Mouse (Mus musculus) T-helper 1 cell (primary cell): ENCODE results near the gene Tbc1d13.

Experiments used
- in situ Hi-C: fragments of 300-600 bp; cut with MboI, MseI; formaldehyde crosslinking; loops from one replicate; pipeline ENCODE4 v1.15.1; 2025; ENCODE audit warnings: high pct_unique_total_duplicates

The Tbc1d13 gene

DNA sequence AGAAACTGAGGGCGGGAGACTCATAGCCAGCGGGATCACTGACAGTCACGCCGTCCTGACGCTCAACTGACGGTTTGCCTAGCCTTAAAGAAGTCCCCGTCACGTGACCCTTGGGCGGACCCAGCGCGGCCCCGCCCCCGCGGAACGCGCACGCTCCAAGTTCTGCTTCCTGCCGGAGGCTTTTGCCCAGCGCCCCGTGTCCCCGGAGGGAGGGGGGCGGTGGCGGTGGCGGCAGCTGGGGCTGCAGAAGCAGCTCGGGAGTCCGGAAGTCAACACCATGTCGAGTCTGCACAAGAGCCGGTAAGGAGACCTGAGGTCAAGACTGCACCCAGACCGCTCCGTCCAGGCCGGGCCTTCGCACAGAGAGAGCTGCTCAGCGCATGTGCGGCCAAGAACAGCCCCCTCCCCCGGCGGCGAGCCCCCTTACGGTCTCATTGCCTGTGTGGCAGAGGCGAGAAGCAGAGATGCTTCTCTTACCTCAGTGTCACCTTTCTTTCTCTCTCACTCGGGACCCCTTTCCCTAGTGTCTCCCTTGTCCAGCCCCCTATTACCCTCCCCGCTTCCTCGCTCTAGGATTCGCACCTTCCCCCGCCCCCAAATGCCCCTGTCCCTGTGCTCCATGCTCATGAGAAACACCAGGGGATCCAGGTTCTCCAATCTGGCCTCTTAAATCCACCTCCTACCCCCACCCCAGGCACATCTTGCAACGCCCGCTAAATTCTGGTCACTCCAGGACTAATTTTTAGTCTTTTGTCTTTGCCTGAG is at the start of gene Tbc1d13:
Gene Tbc1d13, plus strand, starts transcription at position 134 of the 765 bp plus-strand sequence.
- in situ Hi-C loops, result no loop called here

- in situ Hi-C loops, result no loop called here
Measured at GRCm38 (mm10) chr2:30084113-30084512, 49.4 kb upstream of the Tbc1d13 start.

DNA sequence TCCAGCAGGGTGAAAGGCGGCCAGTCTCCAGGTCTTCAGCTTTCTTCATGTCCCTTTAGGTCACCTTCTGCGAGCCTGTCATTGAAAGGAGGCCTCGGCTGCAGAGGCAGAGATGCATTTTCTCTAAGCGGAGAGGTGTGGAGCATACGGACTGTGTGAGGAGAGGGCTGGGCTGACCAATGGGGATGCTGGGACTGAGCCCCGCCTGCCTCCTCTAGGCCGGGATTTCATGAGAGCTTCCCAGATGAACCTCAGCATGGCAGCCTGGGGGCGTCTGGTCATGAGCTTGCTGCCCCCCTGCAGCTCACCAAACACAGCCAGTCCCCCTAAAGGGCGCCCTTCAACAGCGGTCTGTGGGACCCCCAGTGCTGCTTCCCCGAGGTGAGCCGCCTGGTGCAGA is 48.9 kb upstream of the Tbc1d13 start:
- in situ Hi-C loops, result no loop called here

- in situ Hi-C loops, result no loop called here
Measured at GRCm38 (mm10) chr2:30087310-30087709, 46.2 kb upstream of the Tbc1d13 start.

- in situ Hi-C loops, result no loop called here
Measured at GRCm38 (mm10) chr2:30091521-30091920, 42.0 kb upstream of the Tbc1d13 start.

GRCm38 (mm10) chr2:30092280-30092918 is 41.1 kb upstream of the Tbc1d13 start:
- in situ Hi-C loops, result no loop called here

- in situ Hi-C loops, result no loop called here
Measured at GRCm38 (mm10) chr2:30093471-30094207, 39.9 kb upstream of the Tbc1d13 start, which contains the start of gene Zdhhc12. Gene Zdhhc12 (minus strand): TSS chr2:30093648.

DNA sequence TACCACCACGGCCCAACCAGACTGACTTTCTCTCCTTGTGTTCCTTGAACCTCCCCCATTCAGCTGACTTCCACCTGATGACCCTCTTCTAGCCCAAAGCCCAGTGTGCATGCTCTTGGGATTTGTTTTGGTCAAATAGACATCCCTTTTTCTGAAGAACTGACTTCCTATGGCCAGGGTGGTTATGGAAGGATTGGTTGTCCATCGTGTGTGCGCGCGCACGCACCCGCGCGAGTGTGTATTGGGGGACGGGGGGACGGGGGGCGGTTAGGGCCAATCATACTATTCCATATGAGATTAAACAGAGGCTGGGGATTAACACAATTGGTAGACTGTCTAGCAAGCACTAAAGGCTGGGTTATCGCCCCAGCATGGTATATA is 39.3 kb upstream of the Tbc1d13 start:
- in situ Hi-C loops, result no loop called here

DNA sequence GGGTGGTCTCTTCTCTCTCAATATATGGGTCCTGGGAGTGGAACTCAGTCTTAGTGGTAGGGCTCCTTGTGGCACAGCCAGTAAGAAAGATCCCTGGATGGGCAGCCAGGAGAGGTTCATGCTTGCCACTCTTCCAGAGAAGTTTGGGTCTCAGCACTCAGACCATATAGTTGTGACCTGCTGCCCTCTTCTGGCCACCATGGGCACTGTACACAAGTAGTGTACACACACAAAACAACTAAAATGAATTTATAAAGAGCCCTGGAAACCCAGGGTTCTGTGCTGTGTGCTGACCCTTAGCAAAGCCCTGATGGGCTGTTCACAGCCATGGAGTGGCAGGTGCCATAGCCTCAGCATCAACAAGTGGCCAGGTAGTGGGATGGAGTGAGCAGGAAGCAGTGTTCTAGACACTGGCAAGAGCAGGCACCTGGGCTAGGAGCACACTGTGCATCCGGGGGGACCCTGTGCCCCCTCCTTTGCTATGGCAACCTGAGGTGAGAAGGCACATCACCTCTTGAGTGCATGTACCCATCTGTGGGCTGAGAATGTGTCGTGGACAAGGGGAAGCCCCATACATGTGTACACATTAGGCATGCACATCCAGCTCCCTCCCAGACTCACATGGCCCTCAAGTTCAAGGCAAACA is 37.5 kb upstream of the Tbc1d13 start:
- in situ Hi-C loops, result no loop called here

DNA sequence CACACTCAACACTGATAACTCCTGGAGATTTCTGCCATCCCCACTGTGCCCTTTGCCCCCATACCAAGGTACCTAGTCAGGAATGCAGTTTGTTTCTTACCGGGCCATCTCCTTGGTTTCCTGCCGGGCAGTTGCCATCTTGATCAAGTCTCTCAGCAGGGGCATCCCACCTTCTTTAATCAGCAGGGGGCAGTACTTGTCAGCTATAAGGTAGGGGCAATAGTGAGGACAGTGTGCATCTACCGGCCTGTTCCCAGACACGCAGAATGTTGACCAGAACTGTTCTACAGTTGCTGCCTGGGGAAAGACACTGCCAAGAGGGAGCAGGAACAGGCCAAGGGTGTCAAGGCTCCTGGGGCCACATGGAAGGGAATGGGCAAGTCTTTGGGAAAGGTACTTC is 33.3 kb upstream of the Tbc1d13 start:
- in situ Hi-C loops, result loop anchor here (10.0 kb wide), 1 partner anchor 65 kb away; no protein-coding TSS in a partner anchor

- in situ Hi-C loops, result loop anchor here (5.0 to 10.0 kb wide), 2 partner anchors 36 to 58 kb away; no protein-coding TSS in a partner anchor
Measured at GRCm38 (mm10) chr2:30106364-30106763, 27.2 kb upstream of the Tbc1d13 start.

GRCm38 (mm10) chr2:30107646-30108045 is 25.9 kb upstream of the Tbc1d13 start:
- in situ Hi-C loops, result loop anchor here (5.0 to 10.0 kb wide), 2 partner anchors 35 to 57 kb away; no protein-coding TSS in a partner anchor

DNA sequence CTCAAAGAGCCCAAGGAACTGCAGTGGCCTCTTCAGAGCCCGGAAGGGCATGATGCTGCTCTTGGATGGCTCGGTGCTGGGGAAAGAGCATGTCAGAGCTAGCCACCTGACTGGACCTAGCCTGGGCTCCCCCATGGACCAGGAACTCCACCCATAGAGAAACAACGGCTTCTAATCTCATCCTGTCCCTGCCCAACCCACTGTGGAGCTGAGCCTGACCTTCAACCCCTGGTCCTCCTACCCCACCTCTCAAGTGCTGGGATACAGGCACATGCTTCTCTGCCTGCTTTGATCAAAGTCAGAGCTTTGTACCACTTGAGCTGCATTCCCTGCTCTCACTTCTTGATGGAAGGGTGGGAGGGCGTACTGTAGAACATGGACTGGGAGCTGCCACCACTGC is 25.3 kb upstream of the Tbc1d13 start:
- in situ Hi-C loops, result loop anchor here (5.0 to 10.0 kb wide), 2 partner anchors 34 to 57 kb away; no protein-coding TSS in a partner anchor

DNA sequence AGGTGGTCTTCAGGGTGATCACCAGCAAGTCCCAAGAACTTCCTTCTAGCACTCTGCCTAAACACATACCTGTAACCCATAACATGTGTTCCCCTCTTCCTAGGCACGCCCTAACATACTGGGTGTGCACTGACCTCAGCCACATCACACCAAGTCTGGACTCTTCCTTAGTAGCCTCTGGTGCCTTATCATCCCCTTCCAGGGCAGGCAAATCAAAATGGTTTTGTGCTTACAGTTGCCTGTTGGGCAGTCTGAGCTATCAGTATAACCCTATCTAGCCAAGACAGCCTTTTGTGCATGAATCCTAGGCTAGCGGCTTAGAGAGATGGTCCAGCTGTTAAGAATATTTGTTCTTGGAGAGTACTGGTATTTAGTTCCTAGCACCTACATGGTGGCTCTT is 22.0 kb upstream of the Tbc1d13 start:
- in situ Hi-C loops, result no loop called here

- in situ Hi-C loops, result no loop called here
Measured at GRCm38 (mm10) chr2:30112564-30112963, 21.0 kb upstream of the Tbc1d13 start.

- in situ Hi-C loops, result no loop called here
Measured at GRCm38 (mm10) chr2:30119641-30120051, 13.9 kb upstream of the Tbc1d13 start.

DNA sequence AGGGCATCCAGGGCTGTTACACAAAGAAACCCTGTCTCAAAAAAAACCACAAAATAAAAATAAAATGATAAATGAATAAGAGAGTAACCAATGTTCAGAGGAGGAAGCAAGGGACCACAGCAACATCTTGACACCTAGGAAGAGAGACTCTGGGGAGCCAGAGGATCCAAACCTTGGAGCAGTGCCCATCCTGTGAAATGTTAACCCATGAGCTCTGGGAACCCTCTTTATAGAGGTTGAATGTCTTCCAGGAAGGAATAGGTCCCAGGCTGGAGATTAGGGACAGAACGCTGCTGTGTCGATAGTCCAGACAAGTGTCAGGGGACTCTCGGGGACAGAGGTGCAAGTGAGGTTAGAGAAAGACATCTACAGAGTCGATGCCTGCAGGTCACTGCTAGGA is 13.3 kb upstream of the Tbc1d13 start:
- in situ Hi-C loops, result no loop called here

DNA sequence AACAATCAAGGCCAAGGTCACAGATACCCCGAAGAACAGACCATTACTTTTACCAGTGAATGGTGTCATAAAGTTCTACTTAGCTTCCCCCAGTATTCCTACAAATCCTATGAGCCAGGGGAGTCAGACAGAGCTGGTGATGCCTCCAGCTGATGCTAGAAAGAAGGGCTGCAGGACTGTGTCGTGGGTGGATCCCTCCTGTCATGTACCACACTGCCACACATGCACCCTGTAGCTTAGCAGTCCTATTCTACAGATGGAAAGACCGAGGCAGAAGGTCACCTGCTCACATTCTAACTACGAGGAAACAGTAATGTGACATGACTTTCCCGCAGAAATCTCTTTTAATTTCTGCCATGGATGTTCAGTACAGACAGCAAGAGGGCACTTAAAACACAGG is 10.8 kb upstream of the Tbc1d13 start:
- in situ Hi-C loops, result no loop called here

- in situ Hi-C loops, result no loop called here
Measured at GRCm38 (mm10) chr2:30123729-30124471, 9.6 kb upstream of the Tbc1d13 start.

GRCm38 (mm10) chr2:30124472-30125274 is 8.9 kb upstream of the Tbc1d13 start, which contains the start of gene Zer1:
Gene Zer1 (minus strand): TSS chr2:30124585.
- in situ Hi-C loops, result no loop called here
